Mouse (Mus musculus): ENCODE data around the gene Sspo.

Sspo gene

GRCm38 (mm10) chr6:48435706-48436349 is 12.2 kb upstream of the Sspo start:
- in situ Hi-C loops (cut with MboI; ENCODE audit: low sequenced_read_pairs) = no loop called here

DNA sequence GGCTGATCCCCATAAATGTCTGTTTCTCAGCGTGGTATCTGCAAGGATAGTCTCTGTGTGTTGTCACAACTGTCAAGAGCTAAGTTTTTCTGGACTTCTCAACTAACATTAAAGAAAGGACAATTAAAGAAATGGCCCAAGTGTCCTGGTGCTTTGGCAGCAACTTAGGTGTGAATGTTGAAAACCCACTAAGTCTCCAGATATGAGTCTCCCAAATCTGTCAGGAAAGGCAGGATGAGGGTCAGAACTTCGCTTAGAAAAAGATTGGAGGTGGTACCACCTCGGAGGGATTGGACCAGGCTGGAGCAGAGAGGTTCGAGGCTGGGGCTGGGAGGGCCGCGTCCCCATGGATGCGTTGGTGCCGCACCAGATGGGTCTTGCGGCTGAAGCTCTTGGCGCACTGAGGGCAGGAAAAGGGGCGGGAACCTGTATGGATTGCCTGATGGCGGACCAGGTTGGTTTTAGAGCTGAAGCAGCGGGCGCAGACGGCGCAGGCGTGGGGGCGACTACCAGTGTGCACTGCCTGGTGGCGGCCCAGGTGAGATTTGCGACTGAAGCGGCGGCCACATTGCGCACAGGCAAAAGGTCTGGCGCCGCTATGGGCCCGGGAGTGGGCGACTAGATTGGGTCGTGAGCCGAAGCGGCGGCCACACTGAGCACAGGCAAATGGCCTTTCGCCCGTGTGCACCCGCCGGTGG is 10.2 kb upstream of the Sspo start:
- in situ Hi-C loops (cut with MboI; ENCODE audit: low sequenced_read_pairs) = no loop called here

DNA sequence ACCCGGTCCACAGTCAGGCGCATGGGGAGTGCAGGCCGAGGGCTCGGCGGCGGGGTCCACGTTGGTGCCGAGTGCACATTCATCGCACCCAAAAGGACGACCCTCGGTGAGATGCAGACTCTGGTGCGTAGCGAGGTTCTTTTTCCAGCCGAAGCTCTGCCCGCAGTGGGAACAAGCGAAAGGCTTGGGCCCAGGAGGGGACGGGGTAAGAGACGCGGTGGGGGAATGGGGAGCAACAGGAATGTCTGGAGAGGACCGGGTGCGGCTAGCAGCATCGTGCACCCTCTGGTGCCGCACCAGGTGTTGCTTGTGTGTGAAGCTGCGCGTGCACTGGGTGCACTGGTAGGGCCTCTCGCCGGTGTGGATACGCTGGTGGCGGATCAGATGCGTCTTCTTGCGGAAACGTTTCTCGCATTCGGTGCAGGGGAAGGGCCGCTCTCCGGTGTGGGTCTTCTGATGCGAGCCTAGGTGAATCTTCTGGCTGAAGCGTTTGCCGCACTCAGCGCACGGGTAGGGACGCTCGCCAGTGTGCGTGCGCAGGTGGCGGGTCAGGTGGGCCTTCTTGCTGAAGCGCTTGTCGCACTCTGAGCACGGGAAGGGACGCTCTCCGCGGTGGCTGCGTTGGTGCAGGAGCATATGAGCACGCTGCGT is 9.4 kb upstream of the Sspo start:
- in situ Hi-C loops (cut with MboI; ENCODE audit: low sequenced_read_pairs) = no loop called here

- in situ Hi-C loops (cut with MboI; ENCODE audit: low sequenced_read_pairs) = no loop called here
These were observed 8.4 kb upstream of the Sspo start for GRCm38 (mm10) chr6:48439654-48440053.

DNA sequence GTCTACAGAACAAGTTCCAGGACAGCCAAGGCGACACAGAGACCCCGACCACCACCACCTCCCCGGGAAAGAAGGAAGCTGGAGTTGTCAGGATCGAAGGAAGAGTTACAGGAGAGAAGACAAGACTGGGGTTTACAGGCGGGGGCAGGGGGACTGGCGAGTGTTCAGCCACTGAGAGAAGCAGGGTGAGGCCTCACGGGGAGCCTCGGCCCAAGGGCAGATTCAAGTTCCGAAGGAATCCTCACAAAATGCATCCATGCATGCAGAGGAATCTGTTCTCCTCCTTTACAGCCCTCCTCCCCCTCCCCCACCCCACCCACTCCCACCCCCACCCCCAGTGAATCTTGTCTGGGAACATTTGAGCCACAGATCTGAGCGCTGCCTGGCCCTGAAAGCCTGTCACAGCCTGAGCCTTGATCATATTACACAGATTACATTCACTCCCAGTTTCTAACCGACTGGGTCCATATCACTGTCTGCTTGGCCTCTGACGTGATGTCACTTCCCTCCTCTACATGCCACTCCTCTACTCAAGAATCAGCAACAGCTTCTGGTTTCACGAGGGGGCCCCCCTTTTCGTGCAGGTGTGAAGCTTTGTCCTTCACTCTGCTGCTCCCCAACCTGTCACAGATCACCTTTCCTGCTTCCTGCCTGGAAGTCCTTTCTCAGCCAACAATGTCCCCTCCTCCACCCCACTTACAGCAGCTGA is 7.6 kb upstream of the Sspo start:
- in situ Hi-C loops (cut with MboI; ENCODE audit: low sequenced_read_pairs) = no loop called here

- in situ Hi-C loops (cut with MboI; ENCODE audit: low sequenced_read_pairs) = no loop called here
These were observed 4.3 kb upstream of the Sspo start for GRCm38 (mm10) chr6:48443592-48444309.

GRCm38 (mm10) chr6:48444310-48445180 is 3.5 kb upstream of the Sspo start:
- in situ Hi-C loops (cut with MboI; ENCODE audit: low sequenced_read_pairs) = no loop called here

DNA sequence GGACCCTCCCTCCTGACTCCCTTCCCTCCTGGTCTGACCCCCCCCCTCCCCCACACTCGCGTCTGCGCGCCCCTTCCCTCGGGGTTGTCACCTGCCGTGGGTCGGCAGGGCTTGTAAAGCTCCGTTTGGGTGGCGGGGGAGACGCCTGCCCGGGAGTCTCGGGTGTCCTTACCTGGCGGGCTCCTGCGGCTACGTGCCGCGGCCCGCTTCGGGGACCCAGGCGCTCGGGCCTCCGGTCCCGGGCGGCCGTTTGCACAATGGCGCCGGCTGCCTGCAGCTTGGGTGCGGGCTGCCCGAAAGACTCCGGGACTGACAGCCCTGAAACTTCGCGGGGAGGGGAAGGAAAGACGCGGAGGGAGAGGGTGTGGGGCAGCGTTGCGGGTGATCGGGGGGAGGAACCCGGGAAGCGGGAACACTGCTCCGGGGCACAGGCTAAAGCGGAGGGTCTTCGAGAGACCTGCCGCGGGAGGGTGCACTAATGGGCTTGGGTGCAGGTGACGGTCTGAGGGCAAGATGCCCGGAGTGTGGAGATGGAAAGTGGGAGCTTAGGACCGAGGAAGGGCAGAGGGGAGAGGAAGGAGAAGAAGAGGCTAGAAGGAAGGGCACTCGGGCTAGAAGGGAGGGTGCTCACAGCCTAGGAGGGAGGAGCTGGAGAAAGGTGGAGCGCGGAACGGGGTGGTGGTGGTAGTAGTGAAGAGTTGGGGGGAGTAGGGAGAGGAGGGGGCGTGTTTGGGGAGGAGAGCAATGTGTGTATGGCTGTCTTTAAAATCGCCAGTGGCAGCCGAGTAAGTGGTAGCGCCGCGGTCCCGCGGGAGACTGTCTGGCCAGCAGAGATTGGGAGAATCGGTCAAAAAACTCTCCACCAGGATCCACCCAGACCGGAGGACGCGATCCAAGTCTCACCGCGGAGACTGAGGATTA is 2.6 kb upstream of the Sspo start, which contains the start of gene Zfp467:
Zfp467 (minus strand) TSS at position 645 of the 921 bp plus-strand sequence.
- in situ Hi-C loops (cut with MboI; ENCODE audit: low sequenced_read_pairs) = no loop called here

GRCm38 (mm10) chr6:48446256-48446655 is 1.8 kb upstream of the Sspo start:
- in situ Hi-C loops (cut with MboI; ENCODE audit: low sequenced_read_pairs) = no loop called here

- in situ Hi-C loops (cut with MboI; ENCODE audit: low sequenced_read_pairs) = no loop called here
These were observed 1.1 kb upstream of the Sspo start for GRCm38 (mm10) chr6:48446896-48447295.

DNA sequence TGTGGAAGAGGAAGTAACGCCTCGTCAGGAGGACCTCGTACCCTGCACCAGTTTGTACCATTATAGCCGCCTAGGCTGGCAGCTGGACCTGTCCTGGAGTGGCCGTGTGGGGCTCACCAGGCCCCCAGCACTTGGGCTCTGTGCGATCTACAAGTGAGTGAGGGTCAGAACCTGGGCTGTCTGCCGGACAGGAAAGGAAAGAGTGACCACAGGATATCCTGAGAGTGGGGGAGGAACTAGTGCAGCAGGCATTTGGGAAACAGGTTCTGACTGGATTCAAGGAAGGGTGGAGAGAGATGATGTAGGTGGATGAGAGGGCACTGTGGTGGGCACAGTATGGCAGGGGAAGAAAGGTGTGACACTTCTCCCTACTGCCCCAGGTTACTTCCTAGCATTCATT is 498 bp downstream of the Sspo start:
- in situ Hi-C loops (cut with MboI; ENCODE audit: low sequenced_read_pairs) = no loop called here

DNA sequence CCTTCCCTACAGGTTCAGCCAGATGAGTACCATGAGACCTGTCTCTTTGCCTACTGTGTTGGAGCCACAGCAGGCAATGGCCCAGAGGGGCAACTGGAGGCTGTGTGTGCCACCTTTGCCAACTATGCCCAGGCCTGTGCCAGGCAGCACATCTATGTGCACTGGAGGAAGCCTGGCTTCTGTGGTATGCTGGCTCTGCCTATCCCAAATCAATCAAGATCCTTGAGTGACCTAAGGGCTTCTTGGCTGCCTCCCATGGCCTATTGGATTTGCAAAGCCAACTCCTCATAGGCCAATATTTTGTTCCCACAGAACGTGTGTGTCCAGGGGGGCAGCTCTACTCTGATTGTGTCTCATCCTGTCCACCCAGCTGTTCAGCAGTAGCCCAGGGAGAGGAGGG is 4.1 kb downstream of the Sspo start:
- in situ Hi-C loops (cut with MboI; ENCODE audit: low sequenced_read_pairs) = no loop called here

DNA sequence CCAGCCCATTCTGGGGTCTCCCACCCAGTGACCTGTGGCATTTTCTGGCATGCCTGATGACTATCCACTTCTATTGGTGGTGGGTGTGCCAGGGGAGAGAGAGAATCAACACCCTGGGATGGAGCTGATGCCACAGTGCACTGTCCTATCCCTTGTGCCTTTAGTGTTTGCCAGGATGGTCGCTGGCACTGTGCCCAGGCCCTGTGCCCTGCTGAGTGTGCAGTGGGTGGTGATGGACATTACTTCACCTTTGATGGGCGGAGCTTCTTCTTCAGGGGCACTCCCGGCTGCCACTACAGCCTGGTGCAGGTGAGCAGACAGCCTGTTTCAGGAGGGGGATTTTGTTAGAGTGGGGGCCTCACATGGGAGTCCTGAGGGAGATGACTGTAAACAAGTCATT is 4.7 kb downstream of the Sspo start:
- in situ Hi-C loops (cut with MboI; ENCODE audit: low sequenced_read_pairs) = no loop called here

- in situ Hi-C loops (cut with MboI; ENCODE audit: low sequenced_read_pairs) = no loop called here
These were observed 17.1 kb downstream of the Sspo start for GRCm38 (mm10) chr6:48464966-48465679.

GRCm38 (mm10) chr6:48466715-48467114 is 18.7 kb downstream of the Sspo start:
- in situ Hi-C loops (cut with MboI; ENCODE audit: low sequenced_read_pairs) = no loop called here

GRCm38 (mm10) chr6:48467490-48467889 is 19.5 kb downstream of the Sspo start:
- in situ Hi-C loops (cut with MboI; ENCODE audit: low sequenced_read_pairs) = no loop called here

DNA sequence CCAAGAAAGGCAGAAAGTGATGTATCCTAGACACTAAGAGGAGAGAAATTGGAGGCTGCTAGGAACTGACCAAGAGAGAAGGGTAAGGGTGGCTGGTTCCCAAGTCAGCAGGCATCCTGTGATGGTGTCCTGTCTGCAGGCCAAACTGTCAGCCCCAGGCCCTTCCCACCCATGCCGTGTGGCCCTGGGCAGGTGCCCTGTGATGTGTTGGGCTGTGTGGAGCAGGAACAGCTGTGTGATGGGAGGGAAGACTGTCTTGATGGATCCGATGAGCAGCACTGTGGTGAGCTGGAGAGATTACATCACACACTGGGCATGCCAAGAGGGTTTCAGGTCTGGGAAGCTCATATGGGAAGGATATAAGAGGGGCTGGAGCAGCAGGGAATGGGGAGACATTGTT is 22.7 kb downstream of the Sspo start:
- in situ Hi-C loops (cut with MboI; ENCODE audit: low sequenced_read_pairs) = no loop called here

- in situ Hi-C loops (cut with MboI; ENCODE audit: low sequenced_read_pairs) = no loop called here
These were observed 30.4 kb downstream of the Sspo start for GRCm38 (mm10) chr6:48478446-48478845.
